Comparison of ENCODE assay signal across 19 mouse cellular contexts in genomic region chr5:89846551-89846950, GRCm38 (mm10). TPM values are rescaled to one million over a fixed set of nuclear protein-coding genes. Genes with fewer than 3 reads are reported as not detected.
DNase-seq lines count a peak whose midpoint lies in the region; ATAC-seq lines count a peak whose summit lies in the region.
"Had no signal": no experiment of that assay in that cellular context is flagged by ENCODE, and none has a peak within 500 bp of the region (broad histone marks: within the 10 kb centered on the region; RNA-seq: fewer than 3 reads in every experiment).

No protein-coding gene starts in this region.

- H3K27ac ChIP-seq in hindbrain, embryonic 13.5 days = no peak overlapping the region
- no peak overlapping the region for H3K27ac ChIP-seq in hindbrain, embryonic 10.5 days
- H3K27ac ChIP-seq in hindbrain, embryonic 16.5 days (ENCODE audit: low read depth, low read length) = no peak overlapping the region
- H3K27ac ChIP-seq: embryonic facial prominence, embryonic 10.5 days; limb, embryonic 15.5 days; lung, embryonic 15.5 days had no signal

- no peak for DNase-seq in hindbrain, embryonic 10.5 days (ENCODE audit: low spot score)
- peak; percentile 57 to 70 for DNase-seq in right cerebral cortex, adult 2 months (ENCODE audit: low spot score in 2 of 2)
- DNase-seq in right cerebral cortex, adult 18-20 months = no peak
- peak; percentile 85 for DNase-seq in telencephalon, adult 2 months (ENCODE audit: low read depth, low spot score)
- DNase-seq in adrenal gland, adult 8-10 months = no peak
- DNase-seq: adrenal gland, postnatal 10 days; cerebellum, postnatal 14 days; gastrocnemius, postnatal 25 days; heart, postnatal 36 days; kidney, adult 11 months; spleen, adult 18-20 months had no signal

- peaks cover 12% of the 10 kb centered on the region for H3K4me1 ChIP-seq in hindbrain, embryonic 13.5 days (replicated peaks)
- no peaks in the 10 kb centered on the region for H3K4me1 ChIP-seq in hindbrain, embryonic 10.5 days (replicated peaks)
- H3K4me1 ChIP-seq in hindbrain, embryonic 16.5 days (ENCODE audit: control insufficient read depth, insufficient read depth, low read depth, low read length) = no peaks in the 10 kb centered on the region; the same call in 1 of the 2 replicates

- ATAC-seq in hindbrain, embryonic 13.5 days (ENCODE audit: low FRiP score) = peak; percentile 43; the same call in 1 of the 2 replicates
- peak; percentile 84 for ATAC-seq in hindbrain, embryonic 16.5 days
- ATAC-seq in activated CD4-positive, CD25-positive, alpha-beta regulatory T cell, adult 4 months = no peak

- H3K9ac ChIP-seq in hindbrain, embryonic 13.5 days = no peak overlapping the region
- H3K9ac ChIP-seq in hindbrain, embryonic 16.5 days (ENCODE audit: low read depth, low read length) = no peak overlapping the region
- H3K9ac ChIP-seq: limb, embryonic 15.5 days; lung, embryonic 15.5 days had no signal

- no peak overlapping the region for H3K4me3 ChIP-seq in hindbrain, embryonic 13.5 days
- no peak overlapping the region for H3K4me3 ChIP-seq in hindbrain, embryonic 10.5 days
- H3K4me3 ChIP-seq in hindbrain, embryonic 16.5 days (ENCODE audit: low read length) = no peak overlapping the region
- H3K4me3 ChIP-seq: embryonic facial prominence, embryonic 10.5 days; limb, embryonic 15.5 days; lung, embryonic 15.5 days; myocyte had no signal

- H3K27me3 ChIP-seq in hindbrain, embryonic 13.5 days = no peaks in the 10 kb centered on the region
- H3K27me3 ChIP-seq in hindbrain, embryonic 10.5 days (ENCODE audit: insufficient read depth, poor library complexity, severe bottlenecking) = no peaks in the 10 kb centered on the region
- H3K27me3 ChIP-seq in hindbrain, embryonic 16.5 days (replicated peaks; ENCODE audit: control insufficient read depth, insufficient read depth, low read length) = no peaks in the 10 kb centered on the region
- H3K27me3 ChIP-seq: limb, embryonic 15.5 days; lung, embryonic 15.5 days had no signal

- H3K4me2 ChIP-seq in hindbrain, embryonic 13.5 days = no peak overlapping the region
- no peak overlapping the region for H3K4me2 ChIP-seq in hindbrain, embryonic 16.5 days (ENCODE audit: low read length)
- H3K4me2 ChIP-seq: heart, embryonic 11.5 days; limb, embryonic 15.5 days; lung, embryonic 15.5 days had no signal

- H3K9me3 ChIP-seq in hindbrain, embryonic 13.5 days = no peaks in the 10 kb centered on the region
- no peaks in the 10 kb centered on the region for H3K9me3 ChIP-seq in hindbrain, embryonic 10.5 days
- H3K9me3 ChIP-seq in hindbrain, embryonic 16.5 days (ENCODE audit: control insufficient read depth, low read length) = no peaks in the 10 kb centered on the region
- H3K9me3 ChIP-seq: embryonic facial prominence, embryonic 10.5 days; limb, embryonic 15.5 days; lung, embryonic 15.5 days had no signal

- 29% methylated on average over 1 of the region's 1 CpGs for WGBS in hindbrain, embryonic 13.5 days
- 61% methylated on average over 1 of the region's 1 CpGs for WGBS in hindbrain, embryonic 10.5 days
- 33% methylated on average over 1 of the region's 1 CpGs for WGBS in hindbrain, embryonic 16.5 days

- no peaks in the 10 kb centered on the region for H3K36me3 ChIP-seq in hindbrain, embryonic 13.5 days
- no peaks in the 10 kb centered on the region for H3K36me3 ChIP-seq in hindbrain, embryonic 10.5 days
- H3K36me3 ChIP-seq in hindbrain, embryonic 16.5 days (ENCODE audit: control insufficient read depth, insufficient read depth, low read length) = no peaks in the 10 kb centered on the region
- H3K36me3 ChIP-seq: embryonic facial prominence, embryonic 10.5 days; limb, embryonic 15.5 days; lung, embryonic 15.5 days had no signal

RNA-seq across cellular contexts. Expression of gene Adamts3, which starts 36.6 kb away (rescaled TPM):
- polyA plus RNA-seq in hindbrain, embryonic 13.5 days (2015; fragmentation: Nextera tagmentation; extraction: Ambion mirVana) = 2.8 and 4.2 TPM in 2 replicates
- 3.0 and 4.3 TPM in 2 replicates for polyA plus RNA-seq in hindbrain, embryonic 10.5 days (2016; fragmentation: Nextera tagmentation; extraction: Ambion mirVana)
- 3.9 and 4.4 TPM in 2 replicates for polyA plus RNA-seq in hindbrain, embryonic 16.5 days (2015; fragmentation: Nextera tagmentation; extraction: Ambion mirVana)
- 1 to 10 TPM in 1 of 2 experiments, under 1 TPM in 1; 0.24 to 1.5 TPM for polyA plus RNA-seq in activated CD4-positive, CD25-positive, alpha-beta regulatory T cell, adult 4 months (2017; shearing (Covaris generic))
- 1 to 10 TPM; 4.8 to 8.4 (median 5.4) TPM for total RNA-seq in adrenal gland, adult 8-10 months (2022)

Comparison
In these comparisons a context has a peak if more than half of its experiments do, and no peak if none do; other contexts are left out.
1. DNase-seq: peak in right cerebral cortex, adult 2 months (2 of 2) and telencephalon, adult 2 months (single experiment); none in hindbrain, embryonic 10.5 days (single experiment), right cerebral cortex, adult 18-20 months (single experiment) and adrenal gland, adult 8-10 months (single experiment).